9 mouse cellular contexts compared by ENCODE assay signal in genomic region chr7:75609456-75610262, GRCm38 (mm10).
A peak's percentile ranks its signal among the peaks of the same experiment; 100 is the strongest.
DNase-seq lines count a peak whose midpoint lies in the region; ATAC-seq and TF ChIP-seq lines count a peak whose summit lies in the region.
"Had no signal": no experiment of that assay in that cellular context is flagged by ENCODE, and none has a peak within 500 bp of the region (broad histone marks: within the 10 kb centered on the region; RNA-seq: fewer than 3 reads in every experiment).

No protein-coding gene starts in this region.

- no peaks in the 10 kb centered on the region for H3K27me3 ChIP-seq in kidney, embryonic 14.5 days (ENCODE audit: control insufficient read depth, insufficient read depth, low read length)
- no peaks in the 10 kb centered on the region for H3K27me3 ChIP-seq in forebrain, embryonic 14.5 days (replicated peaks; ENCODE audit: control insufficient read depth, insufficient read depth, low read length)
- H3K27me3 ChIP-seq: limb, embryonic 13.5 days had no signal

- WGBS in kidney, embryonic 14.5 days: 84% methylated on average over 14 of the region's 14 CpGs
- 56% methylated on average over 14 of the region's 14 CpGs for WGBS in macrophage (ENCODE audit: missing documents)
- 90% methylated on average over 14 of the region's 14 CpGs for WGBS in forebrain, embryonic 14.5 days

- H3K79me2 ChIP-seq in macrophage (ENCODE audit: inconsistent target): no peaks in the 10 kb centered on the region; the same call in 1 of the 2 replicates

- H3K9me3 ChIP-seq in kidney, embryonic 14.5 days (ENCODE audit: control insufficient read depth, low read length): no peaks in the 10 kb centered on the region
- H3K9me3 ChIP-seq in forebrain, embryonic 14.5 days (replicated peaks; ENCODE audit: control insufficient read depth, low read length): no peaks in the 10 kb centered on the region
- H3K9me3 ChIP-seq: limb, embryonic 13.5 days had no signal

- peak overlapping the region; percentile 81; the same call in 1 of the 2 replicates for H3K27ac ChIP-seq in layer of hippocampus, adult 2 months
- H3K27ac ChIP-seq in kidney, embryonic 14.5 days (ENCODE audit: low read depth, low read length): no peak overlapping the region
- peak overlapping the region; percentile 42 for H3K27ac ChIP-seq in macrophage
- no peak overlapping the region for H3K27ac ChIP-seq in forebrain, embryonic 14.5 days (ENCODE audit: low read depth, low read length)
- H3K27ac ChIP-seq: limb, embryonic 13.5 days had no signal

- ATAC-seq in kidney, embryonic 14.5 days (ENCODE audit: low FRiP score, low TSS enrichment): peak; percentile 46
- ATAC-seq in forebrain, embryonic 14.5 days: no peak

- no peak overlapping the region for H3K4me3 ChIP-seq in layer of hippocampus, adult 2 months
- H3K4me3 ChIP-seq in kidney, embryonic 14.5 days (ENCODE audit: low read length): no peak overlapping the region
- H3K4me3 ChIP-seq in macrophage (ENCODE audit: inconsistent target): no peak overlapping the region; the same call in 1 of the 2 replicates
- H3K4me3 ChIP-seq in forebrain, embryonic 14.5 days (ENCODE audit: low read depth, low read length): no peak overlapping the region
- H3K4me3 ChIP-seq: limb, embryonic 13.5 days had no signal

- DNase-seq in layer of hippocampus, adult 2 months (ENCODE audit: low spot score in 2 of 2): no peak
- DNase-seq in layer of hippocampus, postnatal 25 days (ENCODE audit: extremely low spot score in 1 of 2, low spot score in 1 of 2): no peak
- peak; percentile 25 for DNase-seq in gastrocnemius, postnatal 25 days
- no peak for DNase-seq in cerebellum, adult 11 months
- no peak for DNase-seq in ovary, adult 18-20 months (ENCODE audit: low spot score)
- no peak for DNase-seq in forebrain, embryonic 14.5 days (ENCODE audit: low spot score)

- peak; percentile 62 for TF ChIP-seq CTCF in layer of hippocampus, adult 2 months (conservative IDR thresholded peaks at IDR 0.05)

- no peak overlapping the region for H3K9ac ChIP-seq in kidney, embryonic 14.5 days (ENCODE audit: low read depth, low read length)
- no peak overlapping the region for H3K9ac ChIP-seq in forebrain, embryonic 14.5 days (ENCODE audit: low read length)
- H3K9ac ChIP-seq: limb, embryonic 13.5 days had no signal

- H3K4me1 ChIP-seq in kidney, embryonic 14.5 days (ENCODE audit: control insufficient read depth, insufficient read depth, low read length): peaks cover 4% of the 10 kb centered on the region; the same call in 1 of the 2 replicates
- H3K4me1 ChIP-seq in forebrain, embryonic 14.5 days (ENCODE audit: control insufficient read depth, insufficient read depth, low read length): no peaks in the 10 kb centered on the region

- no peak overlapping the region for H3K4me2 ChIP-seq in kidney, embryonic 14.5 days (replicated peaks; ENCODE audit: low read depth, low read length)
- no peak overlapping the region for H3K4me2 ChIP-seq in forebrain, embryonic 14.5 days (ENCODE audit: low read length)
- H3K4me2 ChIP-seq: limb, embryonic 13.5 days had no signal

- H3K36me3 ChIP-seq in kidney, embryonic 14.5 days (ENCODE audit: control insufficient read depth, insufficient read depth, low read length): peaks cover 39% of the 10 kb centered on the region
- no peaks in the 10 kb centered on the region for H3K36me3 ChIP-seq in macrophage (ENCODE audit: inconsistent target)
- peaks cover 32% of the 10 kb centered on the region; the same call in 1 of the 2 replicates for H3K36me3 ChIP-seq in forebrain, embryonic 14.5 days (ENCODE audit: control insufficient read depth, insufficient read depth, low read length)

Comparison
In these comparisons a context has a peak if more than half of its experiments do, and no peak if none do; other contexts are left out.
1. H3K27ac ChIP-seq: peak in layer of hippocampus, adult 2 months (single experiment) and macrophage (single experiment); none in kidney, embryonic 14.5 days (single experiment) and forebrain, embryonic 14.5 days (single experiment).